Mouse (Mus musculus) limb, embryonic 15.5 days (tissue): Measurements from ENCODE around the gene Chmp1a. TPM values are rescaled to one million over a fixed set of nuclear protein-coding genes. Genes with fewer than 3 reads are reported as not detected.
"Not testable (repeated sequence)": the region's sequence is repeated elsewhere in the genome, so short reads cannot be mapped to it uniquely, and the experiment has no call there.

ENCODE experiments used
- ATAC-seq: fragments of 200-750 bp; cut with Nextera tagmentation; 2 replicates; pipeline ENCODE4 v1.8.0; 2017; ENCODE audit warnings: low read depth, moderate TSS enrichment; ENCODE audit not compliant: insufficient number of reproducible peaks, low FRiP score, low TSS enrichment
- H3K27ac ChIP-seq: fragments of 300-500 bp; sonication (generic); 2 replicates; pipeline ENCODE4 v1.5.1; 2015; ENCODE audit warnings: moderate library complexity, mild to moderate bottlenecking, inconsistent platforms
- H3K27me3 ChIP-seq: fragments of 300-500 bp; sonication (generic); 2 replicates; pipeline ENCODE4 v1.6.1; 2015; ENCODE audit warnings: inconsistent platforms
- H3K36me3 ChIP-seq: fragments of 300-500 bp; sonication (generic); 2 replicates; pipeline ENCODE4 v1.6.1; 2015; ENCODE audit warnings: inconsistent platforms
- H3K4me1 ChIP-seq: fragments of 300-500 bp; sonication (generic); 2 replicates; pipeline ENCODE4 v1.6.1; 2015; ENCODE audit warnings: inconsistent platforms
- H3K4me2 ChIP-seq: fragments of 300-500 bp; sonication (generic); 2 replicates; pipeline ENCODE4 v1.6.1; 2015; ENCODE audit warnings: mild to moderate bottlenecking, inconsistent platforms
- H3K4me3 ChIP-seq: fragments of 300-500 bp; sonication (generic); 2 replicates; pipeline ENCODE4 v1.5.1; 2015; ENCODE audit warnings: mild to moderate bottlenecking, inconsistent platforms
- H3K9ac ChIP-seq: fragments of 300-500 bp; sonication (generic); 2 replicates; pipeline ENCODE4 v1.6.1; 2015; ENCODE audit warnings: inconsistent platforms
- H3K9me3 ChIP-seq: fragments of 300-500 bp; sonication (generic); 2 replicates; pipeline ENCODE4 v1.6.1; 2016; ENCODE audit warnings: inconsistent platforms
- WGBS: fragments of 180-500 bp; shearing (Covaris S2); methylation state at CpG from one replicate; pipeline ENCODE4 v1.1.7; 2015; 5-methylcytosine and 5-hydroxymethylcytosine counted together
- polyA plus RNA-seq: library from polyadenylated mRNA; unstranded; fragments of >200 nt; fragmentation: Nextera tagmentation; extraction: Ambion mirVana; gene quantifications from 2 replicates; pipeline ENCODE4 v1.2.1, GENCODE M21; 2015

Chmp1a gene
- polyA plus RNA-seq, 1 experiment from 2014 or later, result 166 TPM

GRCm38 (mm10) chr8:123228416-123228815, 15.9 kb upstream of the Chmp1a start:
- Histone ChIP-seq H3K4me2 (no peak overlapping the region), H3K27me3 (peaks cover 11% of the 10 kb centered on the region), H3K9ac (no peak overlapping the region), H3K9me3 (no peaks in the 10 kb centered on the region), H3K4me3 (no peak overlapping the region), H3K4me1 (peaks cover 22% of the 10 kb centered on the region), H3K27ac (no peak overlapping the region), H3K36me3 (peaks cover 34% of the 10 kb centered on the region)
- ATAC-seq, result no peak
- 92% methylated on average over 1 of the region's 1 CpGs for WGBS

GRCm38 (mm10) chr8:123224278-123225266, 12.0 kb upstream of the Chmp1a start, which contains the start of gene Cdk10:
TSS of gene Cdk10 (plus strand) at chr8:123224842.
- peaks cover 27% of the 10 kb centered on the region for H3K36me3 ChIP-seq
- peak within 1 kb of the TSS; percentile 87 for H3K4me2 ChIP-seq
- H3K4me1 ChIP-seq, result peaks cover 15% of the 10 kb centered on the region
- peak; percentile 67; the same call in 1 of the 2 replicates for ATAC-seq
- peak within 1 kb of the TSS; percentile 88 for H3K9ac ChIP-seq
- H3K4me3 ChIP-seq, result peak within 1 kb of the TSS; percentile 89
- H3K27ac ChIP-seq, result peak within 1 kb of the TSS; percentile 91
- H3K9me3 ChIP-seq, result no peaks in the 10 kb centered on the region
- WGBS, result 3% methylated on average over 59 of the region's 59 CpGs
- H3K27me3 ChIP-seq, result no peaks in the 10 kb centered on the region

GRCm38 (mm10) chr8:123220917-123221316, 8.4 kb upstream of the Chmp1a start:
- Histone ChIP-seq H3K4me3 (no peak overlapping the region), H3K9me3 (no peaks in the 10 kb centered on the region), H3K36me3 (no peaks in the 10 kb centered on the region), H3K4me1 (peaks cover 14% of the 10 kb centered on the region), H3K9ac (no peak overlapping the region), H3K27me3 (no peaks in the 10 kb centered on the region), H3K4me2 (no peak overlapping the region), H3K27ac (no peak overlapping the region)
- 39% methylated on average over 1 of the region's 1 CpGs for WGBS
- no peak for ATAC-seq

DNA sequence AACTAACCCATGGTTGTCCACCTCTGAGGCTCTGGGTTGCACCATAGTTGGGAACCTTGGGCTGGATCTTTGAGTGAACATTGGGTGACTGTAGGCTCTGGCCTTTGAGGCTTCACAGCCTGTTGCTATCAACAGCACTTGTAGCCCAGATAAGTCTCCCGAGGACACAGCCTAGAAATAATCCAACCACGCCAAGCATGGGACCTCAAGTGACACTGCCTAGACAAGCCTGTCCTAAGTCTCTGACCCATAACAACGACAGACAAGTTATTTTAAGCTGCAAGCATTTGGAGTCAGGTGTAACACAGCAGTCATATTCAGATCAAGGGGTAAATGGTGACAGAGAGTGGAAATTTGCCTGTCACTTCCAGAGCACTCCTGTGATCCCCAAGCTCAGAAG, 2.9 kb upstream of the Chmp1a start:
- no peaks in the 10 kb centered on the region for H3K27me3 ChIP-seq
- H3K9me3 ChIP-seq, result no peaks in the 10 kb centered on the region
- H3K36me3 ChIP-seq, result 0 out of 2 replicates have a peak, but pooled peaks cover 1% of the 10 kb centered on the region
- no peak overlapping the region for H3K9ac ChIP-seq
- H3K4me2 ChIP-seq, result no peak overlapping the region
- peaks cover 24% of the 10 kb centered on the region for H3K4me1 ChIP-seq
- 80% methylated on average over 3 of the region's 3 CpGs for WGBS
- no peak overlapping the region for H3K27ac ChIP-seq
- no peak overlapping the region for H3K4me3 ChIP-seq
- no peak for ATAC-seq

GRCm38 (mm10) chr8:123213118-123213772, 682 bp upstream of the Chmp1a start:
- Histone ChIP-seq H3K27ac (peak overlapping the region; percentile 43; the same call in 1 of the 2 replicates), H3K9me3 (no peaks in the 10 kb centered on the region), H3K4me2 (peak overlapping the region; percentile 86), H3K4me1 (peaks cover 24% of the 10 kb centered on the region), H3K27me3 (no peaks in the 10 kb centered on the region), H3K4me3 (peak overlapping the region; percentile 98), H3K36me3 (peaks cover 23% of the 10 kb centered on the region), H3K9ac (peak overlapping the region; percentile 97)
- 13% methylated on average over 22 of the region's 22 CpGs for WGBS
- ATAC-seq, result no peak

GRCm38 (mm10) chr8:123211876-123212275, 687 bp downstream of the Chmp1a start:
- Histone ChIP-seq H3K9ac (peak overlapping the region; percentile 97), H3K36me3 (peaks cover 37% of the 10 kb centered on the region), H3K27ac (0 out of 2 replicates have a peak overlapping the region, but pooled peaks have one; percentile 51), H3K4me1 (peaks cover 24% of the 10 kb centered on the region), H3K27me3 (no peaks in the 10 kb centered on the region), H3K4me2 (peak overlapping the region; percentile 86), H3K4me3 (peak overlapping the region; percentile 98), H3K9me3 (no peaks in the 10 kb centered on the region)
- WGBS, result 39% methylated on average over 10 of the region's 10 CpGs
- ATAC-seq, result no peak

GRCm38 (mm10) chr8:123203571-123203970, 9.0 kb downstream of the Chmp1a start:
- H3K9me3 ChIP-seq, result no peaks in the 10 kb centered on the region
- H3K9ac ChIP-seq, result no peak overlapping the region
- WGBS, result 84% methylated on average over 3 of the region's 3 CpGs
- H3K4me1 ChIP-seq, result no peaks in the 10 kb centered on the region
- H3K4me2 ChIP-seq, result no peak overlapping the region
- H3K27me3 ChIP-seq, result no peaks in the 10 kb centered on the region
- H3K27ac ChIP-seq, result no peak overlapping the region
- no peak for ATAC-seq
- peaks cover 46% of the 10 kb centered on the region for H3K36me3 ChIP-seq
- H3K4me3 ChIP-seq, result no peak overlapping the region

GRCm38 (mm10) chr8:123202288-123202687, 10.3 kb downstream of the Chmp1a start:
- Histone ChIP-seq H3K36me3 (peaks cover 33% of the 10 kb centered on the region), H3K9ac (no peak overlapping the region), H3K27ac (no peak overlapping the region), H3K4me2 (no peak overlapping the region), H3K27me3 (no peaks in the 10 kb centered on the region), H3K9me3 (no peaks in the 10 kb centered on the region), H3K4me3 (no peak overlapping the region), H3K4me1 (no peaks in the 10 kb centered on the region)
- WGBS, result 25% methylated on average over 5 of the region's 5 CpGs
- ATAC-seq, result no peak

- 66% methylated on average over 14 of the region's 14 CpGs for WGBS
- no peak overlapping the region for H3K27ac ChIP-seq
- H3K4me1 ChIP-seq, result no peaks in the 10 kb centered on the region
- H3K27me3 ChIP-seq, result no peaks in the 10 kb centered on the region
- no peak overlapping the region for H3K4me2 ChIP-seq
- H3K4me3 ChIP-seq, result no peak overlapping the region
- H3K9ac ChIP-seq, result no peak overlapping the region
- no peaks in the 10 kb centered on the region for H3K9me3 ChIP-seq
- peaks cover 12% of the 10 kb centered on the region for H3K36me3 ChIP-seq
- ATAC-seq, result no peak
Observed at GRCm38 (mm10) chr8:123199864-123200263, 12.7 kb downstream of the Chmp1a start.

- H3K9me3 ChIP-seq, ATAC-seq, H3K27ac ChIP-seq, H3K4me3 ChIP-seq, H3K4me1 ChIP-seq, H3K9ac ChIP-seq, H3K27me3 ChIP-seq, H3K36me3 ChIP-seq, H3K4me2 ChIP-seq: not testable (repeated sequence)
- WGBS, result 69% methylated on average over 5 of the region's 5 CpGs
Observed at GRCm38 (mm10) chr8:123197016-123197415, 15.5 kb downstream of the Chmp1a start.

GRCm38 (mm10) chr8:123193771-123194170, 18.8 kb downstream of the Chmp1a start:
- Histone ChIP-seq H3K27me3 (no peaks in the 10 kb centered on the region), H3K27ac (no peak overlapping the region), H3K9me3 (no peaks in the 10 kb centered on the region), H3K9ac (no peak overlapping the region), H3K36me3 (no peaks in the 10 kb centered on the region), H3K4me2 (no peak overlapping the region), H3K4me3 (no peak overlapping the region), H3K4me1 (peaks cover 6% of the 10 kb centered on the region)
- WGBS, result 85% methylated on average over 9 of the region's 9 CpGs
- ATAC-seq, result no peak

DNA sequence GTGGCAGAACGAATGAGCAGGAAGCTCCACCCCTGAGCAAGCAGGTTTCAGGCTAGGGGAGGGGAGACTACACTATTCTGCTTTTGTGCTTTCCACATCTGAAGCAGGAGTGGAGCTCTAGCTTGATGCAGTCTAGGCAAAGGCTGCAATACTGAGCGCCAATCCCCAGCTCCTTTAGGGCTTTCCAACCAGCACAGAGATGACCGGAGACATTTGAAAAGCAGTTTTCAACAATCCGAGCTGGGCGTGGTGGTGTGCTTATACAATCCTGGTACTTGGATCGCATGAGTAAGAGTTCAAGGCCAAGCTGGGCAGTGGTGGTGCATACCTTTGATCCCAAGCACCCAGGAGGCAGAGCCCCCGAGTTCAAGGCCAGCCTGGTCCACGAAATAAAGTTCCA, 20.7 kb downstream of the Chmp1a start:
- no peaks in the 10 kb centered on the region for H3K27me3 ChIP-seq
- H3K9ac ChIP-seq, result no peak overlapping the region
- no peaks in the 10 kb centered on the region for H3K36me3 ChIP-seq
- H3K4me2 ChIP-seq, result no peak overlapping the region
- H3K27ac ChIP-seq, result no peak overlapping the region
- ATAC-seq, result no peak
- H3K9me3 ChIP-seq, result no peaks in the 10 kb centered on the region
- no peak overlapping the region for H3K4me3 ChIP-seq
- WGBS, result 53% methylated on average over 8 of the region's 8 CpGs
- peaks cover 11% of the 10 kb centered on the region for H3K4me1 ChIP-seq
